Mouse (Mus musculus) mesoderm, embryonic 11.5 days (tissue): Measurements from ENCODE around the gene Gse1.

Source experiments
- DNase-seq: peaks from one replicate; pipeline ENCODE4 v3.0.0-alpha.2; 2012; ENCODE audit warnings: low read depth, low spot score

The Gse1 gene

DNA sequence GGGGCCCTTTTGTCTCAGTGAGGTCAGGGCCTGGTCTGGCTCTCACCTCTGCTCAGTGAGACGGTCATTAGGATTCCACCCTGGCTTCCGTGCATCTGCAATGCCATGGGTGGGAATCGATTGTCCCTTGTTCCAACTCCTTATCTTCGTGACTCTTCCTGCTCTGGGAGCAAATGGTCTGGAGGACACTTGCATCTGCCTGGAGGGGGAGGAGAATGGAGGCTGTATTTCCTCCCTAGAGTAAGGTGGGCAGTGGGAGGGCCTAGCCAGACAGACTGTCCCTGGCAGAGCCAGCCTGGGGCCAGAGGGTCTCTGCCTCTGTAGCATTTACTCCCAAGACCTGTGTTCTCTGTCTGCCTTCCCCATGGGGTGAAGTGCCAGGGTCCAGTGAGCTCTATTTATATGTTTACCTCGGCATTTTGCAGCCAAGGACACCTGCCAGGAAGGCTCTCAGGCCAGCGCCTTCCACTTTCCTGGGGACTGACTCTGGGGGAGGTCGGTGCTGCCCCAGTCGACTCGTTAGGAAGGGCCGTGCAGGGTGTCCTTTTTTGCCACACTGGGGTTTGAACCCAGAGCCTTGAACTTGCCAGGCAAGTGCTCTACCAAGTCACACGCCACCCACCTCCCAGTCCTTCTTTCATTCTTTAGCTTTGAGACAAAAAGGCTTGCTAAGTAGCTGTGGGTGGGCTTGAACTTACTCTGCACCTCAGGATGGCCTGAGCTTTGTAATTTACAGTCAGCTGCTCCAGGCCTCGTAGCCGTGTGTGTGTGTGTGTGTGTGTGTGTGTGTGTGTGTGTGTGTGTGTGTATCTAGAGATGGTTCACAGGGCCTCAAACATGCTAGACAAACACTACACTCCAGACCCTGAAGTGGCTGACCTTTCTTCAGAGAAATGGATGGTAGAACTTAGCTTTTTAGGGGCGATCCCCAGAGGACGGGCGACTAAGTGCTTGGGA, 265.5 kb downstream of the Gse1 start:
- no peak for DNase-seq

DNA sequence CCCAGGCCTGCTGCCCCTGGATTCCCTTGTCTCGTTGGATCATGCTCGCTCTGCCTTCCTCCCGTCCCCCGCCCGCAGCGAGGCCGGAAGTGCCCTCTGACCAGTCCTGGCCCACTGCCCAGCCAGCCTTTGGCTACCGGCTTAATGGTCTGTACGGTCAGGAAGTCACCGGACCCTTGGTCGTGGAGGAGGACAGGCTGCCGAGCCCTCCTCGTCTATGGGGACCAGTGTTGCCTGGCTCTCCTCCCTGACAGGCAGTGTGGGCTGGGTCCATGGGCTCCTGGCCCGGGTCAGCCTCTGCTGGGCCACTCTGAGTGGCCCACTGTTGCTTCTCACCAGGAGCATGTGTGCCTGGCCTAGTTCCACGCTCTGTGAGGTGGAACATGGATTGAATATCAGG, 266.6 kb downstream of the Gse1 start:
- no peak for DNase-seq

DNA sequence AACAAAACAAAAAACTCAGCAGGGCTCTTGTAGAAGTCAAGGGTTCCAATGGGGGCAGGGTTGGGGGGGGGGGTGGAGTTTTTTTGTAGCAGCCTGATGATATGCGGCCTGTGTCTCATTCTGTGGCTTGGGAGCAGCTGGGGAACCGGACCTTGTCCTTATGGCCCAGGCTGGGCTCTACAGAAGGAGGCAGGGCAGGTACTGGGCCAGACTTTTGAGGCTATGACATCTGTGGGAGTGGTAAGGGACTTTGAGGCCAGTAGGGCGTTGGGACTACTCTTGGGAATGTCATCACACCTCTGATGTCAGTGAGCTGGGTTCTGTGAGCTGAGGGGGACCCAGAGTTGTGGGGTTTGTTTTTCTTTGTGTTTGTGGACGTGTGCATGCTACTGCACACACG, 267.2 kb downstream of the Gse1 start:
- DNase-seq, result no peak

DNA sequence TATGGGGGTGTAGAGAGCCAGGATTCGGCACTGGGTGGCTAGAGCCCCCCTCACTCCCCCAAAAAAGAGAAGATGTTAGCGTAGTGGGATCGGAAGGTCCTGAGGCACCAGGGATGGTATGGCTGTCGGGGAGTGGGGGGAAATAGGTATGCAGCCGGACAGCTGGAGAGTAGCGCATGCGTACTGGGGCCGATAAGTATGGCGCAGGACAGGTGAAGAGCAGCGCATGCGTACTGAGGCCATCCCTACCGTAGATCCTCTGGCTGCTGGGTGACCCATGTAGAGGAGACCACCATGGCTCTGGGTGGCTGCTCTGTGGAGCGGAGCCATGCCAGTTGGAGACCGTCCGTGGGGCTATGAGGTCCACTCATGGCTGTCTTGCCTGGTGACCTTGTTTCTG, 268.2 kb downstream of the Gse1 start:
- DNase-seq, result no peak

DNA sequence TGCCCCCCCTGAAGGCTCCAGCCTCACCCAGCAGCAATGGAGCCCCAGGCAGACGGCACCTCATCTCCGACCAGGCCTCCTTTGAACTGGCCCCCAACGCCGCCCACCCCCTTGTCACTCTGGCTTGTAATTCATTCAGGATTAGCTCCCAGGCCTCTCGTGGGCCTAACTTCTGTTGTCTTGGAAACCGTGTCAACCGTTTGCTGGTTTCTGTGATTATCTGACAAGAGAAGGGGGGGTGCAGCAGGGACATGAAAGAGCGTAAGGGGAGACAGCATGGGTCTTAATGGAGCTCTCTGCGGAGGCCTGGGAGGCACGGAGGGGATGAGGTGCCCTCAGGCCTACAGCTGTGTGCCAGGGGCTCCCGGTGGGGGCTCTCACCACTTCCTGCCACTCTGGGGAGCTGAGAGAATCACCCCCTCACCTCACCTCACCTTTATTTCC, 269.3 kb downstream of the Gse1 start:
- no peak for DNase-seq

DNA sequence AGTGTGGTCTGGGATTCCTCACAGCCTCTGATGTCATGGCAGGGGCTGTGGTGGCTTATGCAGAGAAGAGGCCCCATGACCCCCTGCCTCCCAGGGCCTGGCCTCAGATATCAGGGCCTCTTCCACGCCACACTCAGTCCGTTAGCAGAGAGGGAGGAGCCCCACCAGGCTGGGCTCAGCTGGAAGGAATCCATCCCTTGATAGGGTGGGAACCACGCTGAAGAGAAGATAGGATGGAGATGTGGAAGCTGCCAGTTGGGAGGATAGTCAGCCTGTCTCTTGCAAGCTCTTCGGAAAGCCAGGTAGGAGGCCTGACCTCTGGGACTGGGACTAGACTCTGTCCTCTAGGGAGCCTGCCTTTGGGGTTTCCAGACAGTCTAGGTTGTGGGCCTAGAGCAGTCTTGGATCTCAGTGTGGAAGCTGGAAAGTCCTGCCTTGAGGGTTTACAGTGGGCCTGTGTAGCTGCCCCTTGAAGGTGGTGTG, 270.1 kb downstream of the Gse1 start:
- DNase-seq, result no peak

DNA sequence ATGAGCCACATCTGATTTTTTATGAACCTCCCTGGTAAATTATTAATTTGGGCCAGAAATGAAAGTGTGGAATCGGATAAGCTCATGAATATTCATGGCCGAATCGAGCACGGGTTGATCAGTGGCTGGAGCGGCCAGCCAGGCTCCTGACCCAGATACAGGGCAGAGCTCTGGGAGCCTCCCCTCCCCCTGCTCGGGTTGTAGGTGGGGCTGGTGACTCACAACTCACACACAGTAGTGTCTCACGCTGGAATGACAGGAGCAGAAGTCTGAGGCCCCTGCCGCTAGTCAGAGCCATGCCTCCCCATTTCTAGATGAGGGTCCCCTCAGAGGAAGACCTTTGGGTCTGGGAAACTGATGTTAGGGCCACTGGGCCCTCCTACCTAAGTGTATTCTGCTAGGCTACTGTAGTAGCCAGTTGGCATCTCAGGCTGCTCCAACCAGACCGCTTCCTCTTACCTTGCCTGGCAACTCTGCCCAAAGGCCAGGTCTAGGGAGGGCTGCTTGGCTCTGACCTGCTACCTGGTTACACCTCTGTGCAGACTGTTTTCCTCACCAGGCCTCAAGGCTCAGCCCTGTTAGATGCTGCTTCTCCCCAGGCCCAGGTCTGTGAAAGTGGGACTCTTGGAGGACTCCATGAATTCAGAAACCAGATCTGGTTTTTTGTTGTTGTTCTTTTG, 270.8 kb downstream of the Gse1 start:
- DNase-seq, result no peak

DNA sequence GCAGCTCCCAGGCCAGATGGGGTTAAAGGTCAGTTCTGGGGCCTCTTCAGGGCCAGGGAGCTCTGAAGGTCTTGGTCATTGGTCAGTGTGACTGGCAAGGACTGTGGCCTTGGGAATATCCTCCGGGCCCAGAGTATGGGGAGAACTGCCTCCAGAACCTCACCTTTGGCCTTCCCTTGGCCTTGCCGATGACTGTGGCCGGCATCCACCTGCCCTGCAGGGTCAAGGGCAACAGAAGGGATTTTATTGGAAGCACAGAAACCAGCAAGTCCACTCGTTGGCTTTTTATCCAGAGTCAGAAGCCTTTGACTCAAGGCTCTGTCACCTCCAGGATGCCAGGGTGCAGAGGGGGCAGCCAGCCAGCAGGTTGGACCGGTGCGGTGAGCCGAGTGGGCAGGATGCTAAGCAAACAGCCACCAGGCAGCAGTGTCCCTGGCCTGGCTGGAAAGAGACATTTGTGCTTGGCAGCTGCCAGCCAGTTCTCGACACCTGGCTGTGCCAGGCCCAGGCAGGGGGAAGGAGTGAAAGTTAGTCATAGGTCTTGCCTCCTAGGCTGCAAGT, 272.5 kb downstream of the Gse1 start:
- no peak for DNase-seq

DNA sequence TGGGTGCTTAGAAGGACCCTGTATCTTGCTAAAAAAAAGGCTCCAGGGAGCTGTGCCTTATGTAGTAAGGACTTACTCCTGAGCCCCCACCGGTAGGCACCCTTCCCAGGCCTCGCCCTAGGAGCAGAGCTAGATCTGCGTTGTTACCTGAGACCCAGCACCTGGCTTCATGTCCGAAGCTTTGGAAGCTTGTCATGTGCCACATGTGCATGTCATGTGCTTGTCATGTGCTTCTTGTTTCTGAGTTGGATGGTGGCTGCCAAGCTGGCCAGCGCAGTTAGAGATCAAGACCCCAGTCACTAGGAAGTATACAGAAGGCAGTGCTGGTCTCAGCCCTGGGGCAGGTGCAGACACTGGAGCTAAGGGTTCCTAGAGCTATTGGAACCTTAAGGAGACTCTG, 273.2 kb downstream of the Gse1 start:
- DNase-seq, result no peak

DNA sequence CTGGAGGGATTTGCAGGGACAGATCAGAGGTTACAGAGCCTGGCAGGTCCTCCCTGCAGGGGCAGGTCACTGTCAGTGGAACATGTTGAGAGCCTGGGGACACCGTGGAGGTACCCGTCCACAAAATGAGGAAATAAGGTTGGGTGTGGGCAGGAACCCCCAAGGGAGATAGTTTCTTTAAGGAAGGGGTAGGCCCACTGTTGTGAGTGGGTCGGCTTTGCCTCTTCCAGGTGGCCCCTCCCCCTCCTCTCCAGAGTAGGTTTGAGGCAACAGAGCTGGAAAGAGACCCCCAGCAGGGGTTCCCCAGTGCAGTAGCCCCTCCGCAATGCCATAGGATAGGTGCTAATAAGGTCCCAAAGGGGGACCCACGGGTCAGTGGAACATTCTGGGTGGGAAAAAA, 274.2 kb downstream of the Gse1 start:
- DNase-seq, result no peak

DNA sequence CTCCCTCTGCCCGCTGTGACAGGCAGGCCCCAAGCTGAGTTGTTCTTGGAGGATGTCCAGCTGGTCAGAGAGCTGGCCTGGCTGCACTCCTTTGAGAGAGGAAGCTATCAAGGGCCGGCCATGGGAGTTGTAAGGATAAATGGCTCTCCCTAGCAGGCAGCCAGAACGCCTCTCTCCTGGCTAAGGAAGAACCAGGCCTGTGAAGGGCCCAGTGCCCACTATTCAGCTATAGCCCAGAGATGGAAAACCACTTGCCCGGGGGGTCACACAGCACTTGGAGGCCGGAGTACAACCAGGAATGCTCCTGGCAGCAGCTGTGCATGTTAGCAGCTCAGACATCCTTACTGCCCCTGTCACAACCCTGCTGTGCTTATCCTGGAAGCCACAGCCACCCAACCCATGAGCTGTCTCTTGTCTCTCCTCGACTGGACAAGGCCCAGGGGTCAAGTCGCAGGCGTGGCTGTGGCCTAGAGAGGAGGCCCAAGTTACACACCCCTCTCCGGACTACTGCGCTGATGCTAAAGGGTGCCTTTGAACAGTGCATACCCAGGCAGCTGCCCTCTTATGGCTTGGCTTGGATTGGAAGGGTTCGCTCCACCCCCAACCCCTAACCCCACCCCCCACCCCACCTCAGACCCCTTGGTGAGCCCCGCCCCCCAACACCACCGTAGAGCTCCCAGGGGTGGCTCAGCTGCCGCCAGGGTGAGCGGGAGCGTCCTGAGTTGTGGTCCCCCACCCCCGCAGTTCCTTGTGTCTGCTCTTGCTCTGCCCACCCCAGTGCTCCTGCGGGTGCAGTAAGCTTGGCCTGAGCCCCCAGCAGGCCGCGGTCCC, 276.2 kb downstream of the Gse1 start:
- DNase-seq, result no peak

DNA sequence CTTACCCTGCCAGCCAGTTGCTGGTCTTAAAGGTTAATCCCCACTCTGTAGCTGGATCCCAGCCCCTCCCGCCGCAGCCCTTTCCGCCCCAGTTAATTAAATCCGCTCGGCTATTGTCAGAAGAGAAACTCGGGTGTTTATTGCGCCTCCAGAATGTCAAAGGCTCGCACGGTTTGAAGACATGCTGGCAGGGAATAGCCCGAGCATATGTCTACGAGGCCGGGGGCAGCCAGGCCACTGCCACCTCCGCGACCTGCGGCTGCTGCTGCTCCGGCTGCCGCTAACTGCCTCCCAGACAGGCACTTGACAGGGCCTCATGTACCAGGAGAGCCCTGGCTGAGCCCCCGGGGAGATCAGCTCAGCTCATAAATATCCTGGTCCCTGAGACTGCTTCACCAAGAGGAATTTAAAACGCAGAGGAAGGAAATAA, 276.8 kb downstream of the Gse1 start:
- peak; percentile 78 for DNase-seq

DNA sequence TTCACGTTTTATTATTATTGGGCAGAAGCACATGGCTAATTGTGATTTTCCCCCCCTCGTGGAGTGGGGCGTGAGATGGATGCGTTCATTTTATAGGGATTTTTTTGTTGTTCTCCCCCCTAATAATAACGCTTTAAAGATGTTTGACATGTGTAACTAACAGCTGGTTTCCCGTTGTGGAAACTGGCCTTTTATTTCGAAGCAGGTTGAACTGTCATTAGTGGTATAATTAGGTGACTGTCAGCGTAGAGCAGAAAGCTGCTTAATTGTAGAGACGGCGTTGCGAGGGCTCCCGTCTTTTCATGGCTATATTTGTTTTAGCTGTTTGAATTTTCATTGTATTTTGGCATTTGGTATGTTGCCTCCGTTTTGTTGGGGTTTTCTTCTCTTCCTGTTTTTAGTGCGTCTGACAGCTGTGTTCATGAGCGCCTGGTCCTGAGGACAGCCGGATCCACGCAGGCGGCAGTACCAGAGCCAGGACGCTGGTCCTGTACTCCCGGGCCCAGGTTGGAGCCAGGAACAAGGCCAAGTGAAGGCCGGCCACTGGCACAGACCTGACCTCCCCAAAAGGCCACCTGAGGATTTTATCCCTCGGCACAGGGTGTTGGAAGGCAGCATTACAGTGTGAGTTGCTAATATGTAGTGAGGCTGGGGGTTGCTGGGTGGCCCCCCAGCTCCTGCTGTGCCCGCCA, 277.5 kb downstream of the Gse1 start:
- no peak for DNase-seq

DNA sequence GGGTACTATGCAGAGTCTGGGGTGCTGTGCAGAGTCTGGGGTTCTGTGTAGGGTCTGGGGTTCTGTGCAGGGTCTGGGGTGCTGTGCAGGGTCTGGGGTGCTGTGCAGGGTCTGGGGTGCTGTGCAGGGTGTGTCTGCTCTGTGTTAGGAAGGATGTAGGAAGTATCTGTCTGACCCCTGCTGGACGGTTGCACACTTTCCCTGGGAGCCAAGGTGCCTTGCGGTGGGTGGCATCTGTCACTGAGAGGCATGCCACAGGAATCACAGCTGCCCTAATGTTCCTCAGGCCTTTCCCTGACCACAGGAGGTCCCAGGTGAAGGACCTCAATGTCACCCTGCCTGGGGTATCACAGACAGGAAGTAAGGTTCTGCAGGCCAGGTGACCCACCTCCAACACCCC, 278.3 kb downstream of the Gse1 start:
- DNase-seq, result no peak

DNA sequence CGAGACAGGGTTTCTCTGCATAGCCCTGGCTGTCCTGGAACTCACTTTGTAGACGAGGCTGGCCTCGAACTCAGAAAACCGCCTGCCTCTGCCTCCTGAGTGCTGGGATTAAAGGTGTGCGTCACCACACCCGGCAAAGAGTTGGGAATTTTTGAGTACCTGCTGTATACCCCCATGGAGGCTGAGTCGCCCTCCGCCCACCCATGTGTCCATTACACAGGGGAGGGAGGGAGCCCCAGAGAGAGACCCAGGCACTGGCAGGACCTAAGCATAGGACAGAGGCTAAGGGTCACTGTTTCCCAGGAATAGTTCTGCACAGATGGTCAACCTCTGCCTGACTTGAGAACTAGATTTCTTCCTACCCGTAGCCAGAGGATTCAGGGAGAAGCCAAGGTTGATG, 279.0 kb downstream of the Gse1 start:
- no peak for DNase-seq

DNA sequence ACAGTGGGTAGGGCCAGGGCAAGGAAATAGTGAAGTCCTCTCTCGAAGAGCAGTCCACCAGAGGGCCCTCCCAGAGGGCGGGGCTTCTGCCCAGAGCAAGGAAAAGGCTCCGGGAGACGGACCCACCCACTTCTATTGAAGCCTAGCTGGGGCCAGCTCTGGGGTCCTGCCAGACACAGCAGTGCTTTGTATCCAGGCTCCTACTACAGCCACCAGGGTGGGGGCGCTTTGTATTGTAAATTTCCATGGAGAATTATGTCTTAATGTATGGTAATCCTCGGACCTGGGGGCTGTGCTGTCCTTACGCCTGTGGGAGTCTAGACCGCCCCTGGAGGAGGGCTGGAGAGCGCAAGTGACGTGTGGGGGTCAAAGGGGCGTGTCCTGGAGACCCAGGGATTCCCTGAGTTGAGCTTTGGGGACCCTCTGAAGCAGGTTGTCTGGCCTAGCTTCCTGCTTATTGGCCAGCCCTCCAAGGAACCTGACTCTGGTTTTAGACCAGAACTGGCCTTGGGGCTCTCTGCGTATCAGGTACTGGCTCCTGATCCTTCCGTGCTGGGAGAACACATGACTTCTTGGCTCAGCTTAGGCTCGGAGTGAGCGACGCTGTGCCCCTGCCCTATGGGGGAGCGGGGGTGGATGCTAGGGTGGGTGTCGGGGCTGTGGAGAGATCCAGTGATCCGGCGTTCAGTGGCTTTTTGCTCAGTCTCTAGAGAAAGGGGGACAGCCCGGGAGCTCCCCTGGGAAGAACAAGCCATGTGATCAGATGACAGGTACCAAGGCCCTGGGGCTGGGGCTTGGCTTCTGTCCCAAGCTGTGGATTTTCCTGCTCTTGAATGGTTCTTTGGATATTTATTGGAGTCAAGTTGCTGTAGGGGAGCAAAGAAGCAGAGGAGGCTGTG, 281.1 kb downstream of the Gse1 start:
- peak; percentile 87 for DNase-seq

DNA sequence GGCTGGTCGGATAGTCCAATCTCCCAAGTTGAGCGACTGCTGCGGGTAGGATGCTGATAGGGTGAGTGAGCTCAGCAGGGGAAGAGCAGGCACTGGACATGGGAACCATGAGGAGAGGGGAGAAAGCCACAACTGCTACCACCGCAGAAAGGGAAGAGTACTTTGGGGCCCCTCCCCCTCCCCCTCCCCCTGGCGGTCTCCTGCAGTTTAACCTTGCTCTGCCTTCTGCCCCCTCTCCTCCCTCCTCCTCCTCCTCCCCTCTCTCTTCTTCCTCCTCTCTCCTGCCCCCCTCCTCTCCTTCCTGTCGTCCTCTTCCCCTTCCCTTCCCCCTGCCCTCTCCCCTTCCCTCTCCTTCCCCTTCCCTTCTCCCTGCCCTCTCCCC, 281.8 kb downstream of the Gse1 start:
- no peak for DNase-seq

DNA sequence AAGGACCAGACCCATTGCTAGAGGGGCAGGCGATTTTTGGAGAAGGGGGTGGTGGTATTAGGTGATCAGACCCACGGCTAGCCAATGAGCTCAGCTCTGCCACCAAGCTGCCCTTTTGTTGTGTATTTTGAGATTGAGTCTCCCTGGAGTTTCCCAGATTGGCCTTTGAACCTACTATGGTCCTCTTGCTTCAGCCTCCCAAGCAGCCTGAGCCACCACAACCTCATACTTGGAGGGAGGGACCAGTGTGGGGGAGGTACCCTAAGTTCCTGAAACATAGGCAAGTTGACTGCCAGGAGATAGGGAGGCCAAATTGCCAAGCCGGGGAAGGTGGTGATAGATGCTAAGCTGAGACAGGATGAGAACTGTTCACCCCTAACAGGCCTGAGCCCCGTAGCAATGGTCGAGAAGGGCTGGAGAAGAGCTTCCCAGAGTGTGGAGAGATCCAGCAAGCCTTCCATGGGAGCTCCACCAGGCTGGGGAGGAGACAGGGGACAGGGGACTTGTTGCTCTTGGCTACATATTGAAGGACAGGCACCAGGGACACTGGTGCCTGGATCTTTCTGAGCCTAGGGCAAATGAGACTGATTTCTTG, 282.7 kb downstream of the Gse1 start:
- DNase-seq, result no peak

DNA sequence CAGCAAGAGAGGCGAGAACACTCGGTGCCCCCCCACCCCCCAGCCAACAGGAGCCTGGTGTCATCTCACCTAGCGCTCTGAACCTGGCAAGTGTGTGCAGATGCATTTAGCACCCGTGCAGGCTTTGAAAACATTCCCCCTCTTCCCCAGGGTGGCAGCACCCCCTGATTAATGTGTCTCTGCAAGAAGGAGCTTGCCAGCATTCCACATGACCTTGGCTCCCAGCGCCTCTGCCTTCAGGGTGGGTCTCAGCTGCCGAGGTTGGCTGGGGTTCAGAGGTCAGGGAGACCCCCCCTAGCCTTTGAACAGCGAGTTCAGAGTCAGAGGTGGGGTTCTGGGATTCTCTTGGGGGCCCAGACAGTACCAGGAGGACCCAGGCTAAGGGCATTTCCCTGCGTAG, 283.5 kb downstream of the Gse1 start:
- DNase-seq, result no peak

DNA sequence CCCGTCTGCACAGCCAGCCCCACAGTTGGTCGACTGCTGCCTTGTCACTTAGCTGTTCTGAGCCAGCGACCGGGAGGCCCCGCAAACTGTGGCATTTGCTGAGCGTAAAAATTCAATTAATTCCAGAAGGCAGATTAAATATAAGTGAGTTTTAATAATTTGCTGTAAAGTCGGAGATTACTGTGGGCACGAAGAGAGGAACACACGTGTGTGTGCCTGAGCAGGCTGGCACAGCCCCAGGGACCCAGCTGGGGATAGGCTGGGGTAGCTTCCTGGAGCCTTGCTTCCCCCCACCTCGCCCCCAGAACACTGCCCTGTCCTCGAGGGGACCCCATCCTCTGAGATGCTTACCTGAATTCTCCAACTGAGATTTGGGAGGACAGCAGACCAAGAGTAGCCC, 284.1 kb downstream of the Gse1 start:
- DNase-seq, result no peak
